Comparison of ENCODE assay signal across 15 mouse cellular contexts in genomic region chr7:132689722-132690121, GRCm38 (mm10).
DNase-seq lines count a peak whose midpoint lies in the region; ATAC-seq and TF ChIP-seq lines count a peak whose summit lies in the region.
"Had no signal": no experiment of that assay in that cellular context is flagged by ENCODE, and none has a peak within 500 bp of the region (broad histone marks: within the 10 kb centered on the region; RNA-seq: fewer than 3 reads in every experiment).

No protein-coding gene starts in this region.

- TF ChIP-seq EP300 in heart, adult 2 months (IDR thresholded peaks at IDR 0.05; ENCODE audit: insufficient read depth, low read depth, low read length), result no peak
- TF ChIP-seq EP300 in heart, postnatal 0 days (IDR thresholded peaks at IDR 0.05; ENCODE audit: low read depth), result no peak

- H3K9ac ChIP-seq in heart, adult 2 months (ENCODE audit: low read depth, low read length), result no peak overlapping the region
- H3K9ac ChIP-seq in heart, postnatal 0 days (replicated peaks; ENCODE audit: low read depth, low read length), result no peak overlapping the region
- 0 out of 2 replicates have a peak overlapping the region, but pooled peaks have one; percentile 5 for H3K9ac ChIP-seq in lung, embryonic 16.5 days (ENCODE audit: low read length)
- no peak overlapping the region for H3K9ac ChIP-seq in limb, embryonic 14.5 days (ENCODE audit: low read depth, low read length, severe bottlenecking)
- H3K9ac ChIP-seq: forebrain, embryonic 15.5 days; liver, embryonic 15.5 days had no signal

- no peaks in the 10 kb centered on the region for H3K36me3 ChIP-seq in heart, adult 2 months (ENCODE audit: control insufficient read depth, insufficient read depth, low read length)
- no peaks in the 10 kb centered on the region for H3K36me3 ChIP-seq in heart, postnatal 0 days (replicated peaks; ENCODE audit: control insufficient read depth, insufficient read depth, low read length)
- H3K36me3 ChIP-seq in lung, embryonic 16.5 days (ENCODE audit: control insufficient read depth, insufficient read depth, low read length), result no peaks in the 10 kb centered on the region
- no peaks in the 10 kb centered on the region for H3K36me3 ChIP-seq in limb, embryonic 14.5 days (ENCODE audit: control insufficient read depth, insufficient read depth, low read length)
- H3K36me3 ChIP-seq: forebrain, embryonic 15.5 days; liver, embryonic 15.5 days had no signal

- TF ChIP-seq CTCF in heart, adult 2 months (IDR thresholded peaks at IDR 0.05), result no peak
- no peak for TF ChIP-seq CTCF in heart, postnatal 0 days (IDR thresholded peaks at IDR 0.05; ENCODE audit: low read depth)

- no peak overlapping the region for H3K4me3 ChIP-seq in heart, adult 2 months
- no peak overlapping the region for H3K4me3 ChIP-seq in heart, postnatal 0 days (ENCODE audit: low read depth, low read length)
- H3K4me3 ChIP-seq in lung, embryonic 16.5 days (ENCODE audit: low read length), result no peak overlapping the region
- no peak overlapping the region for H3K4me3 ChIP-seq in limb, embryonic 14.5 days (replicated peaks; ENCODE audit: low read length)
- H3K4me3 ChIP-seq: forebrain, embryonic 15.5 days; liver, embryonic 15.5 days; megakaryocyte, embryonic 14.5 days had no signal

- peak overlapping the region; percentile 20; the same call in 1 of the 2 replicates for H3K27ac ChIP-seq in heart, adult 2 months
- peak overlapping the region; percentile 56; the same call in 1 of the 2 replicates for H3K27ac ChIP-seq in heart, postnatal 0 days (ENCODE audit: low read depth)
- H3K27ac ChIP-seq in lung, embryonic 16.5 days (ENCODE audit: low read length), result peak overlapping the region; percentile 94
- peak overlapping the region; percentile 53 for H3K27ac ChIP-seq in limb, embryonic 14.5 days (replicated peaks; ENCODE audit: low read depth, low read length)
- H3K27ac ChIP-seq: forebrain, embryonic 15.5 days; liver, embryonic 15.5 days had no signal

- H3K9me3 ChIP-seq in heart, postnatal 0 days (replicated peaks; ENCODE audit: control insufficient read depth, low read length), result peaks cover 2% of the 10 kb centered on the region; the same call in 1 of the 2 replicates
- H3K9me3 ChIP-seq in lung, embryonic 16.5 days (ENCODE audit: control insufficient read depth, low read length), result no peaks in the 10 kb centered on the region
- H3K9me3 ChIP-seq in limb, embryonic 14.5 days (ENCODE audit: control insufficient read depth, low read length), result no peaks in the 10 kb centered on the region
- H3K9me3 ChIP-seq: forebrain, embryonic 15.5 days; liver, embryonic 15.5 days had no signal

- no peak for DNase-seq in heart, adult 2 months
- no peak for DNase-seq in heart, postnatal 10 days
- DNase-seq in heart, postnatal 0 days (ENCODE audit: low spot score), result no peak
- no peak for DNase-seq in heart, adult 11 months
- DNase-seq in lung, postnatal 14 days, result no peak
- DNase-seq in limb, embryonic 14.5 days (ENCODE audit: low spot score), result no peak
- DNase-seq in right cerebral cortex, postnatal 10 days (ENCODE audit: low spot score in 2 of 2), result no peak
- DNase-seq: cerebellum, adult 8-10 months; kidney, adult 2 months; kidney, postnatal 25 days; thymus, adult 18-20 months had no signal

- no peaks in the 10 kb centered on the region for H3K27me3 ChIP-seq in heart, adult 2 months (ENCODE audit: control insufficient read depth, insufficient read depth, low read length)
- no peaks in the 10 kb centered on the region for H3K27me3 ChIP-seq in heart, postnatal 0 days (ENCODE audit: control insufficient read depth, insufficient read depth, low read length)
- no peaks in the 10 kb centered on the region for H3K27me3 ChIP-seq in lung, embryonic 16.5 days (ENCODE audit: control insufficient read depth, insufficient read depth, low read depth, low read length)
- H3K27me3 ChIP-seq in limb, embryonic 14.5 days (ENCODE audit: control insufficient read depth, insufficient read depth, low read length), result no peaks in the 10 kb centered on the region
- H3K27me3 ChIP-seq: forebrain, embryonic 15.5 days; liver, embryonic 15.5 days; megakaryocyte, embryonic 14.5 days had no signal

- H3K79me2 ChIP-seq in heart, adult 2 months (replicated peaks; ENCODE audit: control insufficient read depth, insufficient read depth, low read length), result no peaks in the 10 kb centered on the region

- no peak for TF ChIP-seq POLR2A in heart, adult 2 months (IDR thresholded peaks at IDR 0.05; ENCODE audit: insufficient read depth, low read depth, low read length)
- TF ChIP-seq POLR2A in limb, embryonic 14.5 days (IDR thresholded peaks at IDR 0.05; ENCODE audit: borderline replicate concordance, extremely low read depth, insufficient read depth, insufficient read length), result no peak

- 49% methylated on average over 5 of the region's 5 CpGs for WGBS in heart, adult 2 months
- WGBS in heart, postnatal 0 days, result 63% methylated on average over 5 of the region's 5 CpGs
- WGBS in lung, embryonic 16.5 days, result 30% methylated on average over 5 of the region's 5 CpGs
- 69% methylated on average over 5 of the region's 5 CpGs for WGBS in limb, embryonic 14.5 days

- H3K4me2 ChIP-seq in heart, postnatal 0 days (ENCODE audit: low read depth, low read length), result no peak overlapping the region
- H3K4me2 ChIP-seq in lung, embryonic 16.5 days (ENCODE audit: low read depth, low read length), result no peak overlapping the region
- no peak overlapping the region for H3K4me2 ChIP-seq in limb, embryonic 14.5 days (replicated peaks; ENCODE audit: low read depth, low read length, severe bottlenecking)
- H3K4me2 ChIP-seq: forebrain, embryonic 15.5 days; liver, embryonic 15.5 days had no signal

- H3K4me1 ChIP-seq in heart, adult 2 months (ENCODE audit: control insufficient read depth, insufficient read depth, low read length), result peaks cover 25% of the 10 kb centered on the region
- H3K4me1 ChIP-seq in heart, postnatal 0 days (ENCODE audit: control insufficient read depth, insufficient read depth), result peaks cover 31% of the 10 kb centered on the region
- peaks cover 30% of the 10 kb centered on the region for H3K4me1 ChIP-seq in lung, embryonic 16.5 days (replicated peaks; ENCODE audit: control insufficient read depth, insufficient read depth, low read length)
- 0 out of 2 replicates have a peak, but pooled peaks cover 15% of the 10 kb centered on the region for H3K4me1 ChIP-seq in limb, embryonic 14.5 days (ENCODE audit: control insufficient read depth, insufficient read depth, low read length)

- ATAC-seq in heart, postnatal 0 days (ENCODE audit: insufficient read depth, low read depth), result no peak
- ATAC-seq in lung, embryonic 16.5 days (ENCODE audit: low read depth), result no peak
- ATAC-seq in limb, embryonic 14.5 days (ENCODE audit: low FRiP score, low read depth), result no peak
- ATAC-seq: forebrain, embryonic 15.5 days had no signal

- intact Hi-C loops in heart, adult 2 months (cut with DNase I), result no loop called here
- intact Hi-C loops in heart, postnatal 10 days (cut with DNase I), result no loop called here

Comparison
In these comparisons a context has a peak if more than half of its experiments do, and no peak if none do; other contexts are left out.
1. H3K27ac ChIP-seq: peak in every context shown above with its lines; median percentile 94 in lung, embryonic 16.5 days; 56 in heart, postnatal 0 days; 53 in limb, embryonic 14.5 days; 20 in heart, adult 2 months.